Mouse (Mus musculus) kidney, postnatal 36 days (tissue): Measurements from ENCODE around the gene Acss3.

Source experiments
- DNase-seq, 2 experiments: peaks; one replicate each; pipeline ENCODE4 v3.0.0; 2021 to 2022; ENCODE audit warnings: mixed read lengths in 2 of 2

The Acss3 gene

GRCm38 (mm10) chr10:107011142-107011541 lies 112.3 kb downstream of the Acss3 start:
- no peak for DNase-seq

- no peak for DNase-seq
Measured at GRCm38 (mm10) chr10:106998052-106998625, 125.3 kb downstream of the Acss3 start.

DNA sequence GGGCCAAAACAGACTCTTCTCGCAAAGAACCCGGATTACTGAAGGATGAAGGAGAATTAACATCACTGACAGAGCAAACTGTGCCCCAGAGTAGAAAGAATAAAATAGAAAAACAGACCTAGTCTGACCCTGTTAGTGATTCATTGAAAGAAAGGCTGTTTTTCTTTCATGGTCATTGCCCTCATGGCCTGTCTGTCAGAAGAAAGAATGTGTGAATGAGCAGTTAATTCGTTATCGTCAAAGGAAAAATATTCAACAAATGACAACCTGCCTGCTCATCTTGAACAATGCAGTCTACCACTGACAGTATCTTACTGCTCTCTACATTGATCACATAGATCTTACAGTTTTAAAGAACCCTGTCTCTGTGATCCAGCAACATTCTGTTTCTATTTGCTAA lies 134.0 kb downstream of the Acss3 start:
- DNase-seq: peak in 1 of 2 experiments; percentile 7

DNA sequence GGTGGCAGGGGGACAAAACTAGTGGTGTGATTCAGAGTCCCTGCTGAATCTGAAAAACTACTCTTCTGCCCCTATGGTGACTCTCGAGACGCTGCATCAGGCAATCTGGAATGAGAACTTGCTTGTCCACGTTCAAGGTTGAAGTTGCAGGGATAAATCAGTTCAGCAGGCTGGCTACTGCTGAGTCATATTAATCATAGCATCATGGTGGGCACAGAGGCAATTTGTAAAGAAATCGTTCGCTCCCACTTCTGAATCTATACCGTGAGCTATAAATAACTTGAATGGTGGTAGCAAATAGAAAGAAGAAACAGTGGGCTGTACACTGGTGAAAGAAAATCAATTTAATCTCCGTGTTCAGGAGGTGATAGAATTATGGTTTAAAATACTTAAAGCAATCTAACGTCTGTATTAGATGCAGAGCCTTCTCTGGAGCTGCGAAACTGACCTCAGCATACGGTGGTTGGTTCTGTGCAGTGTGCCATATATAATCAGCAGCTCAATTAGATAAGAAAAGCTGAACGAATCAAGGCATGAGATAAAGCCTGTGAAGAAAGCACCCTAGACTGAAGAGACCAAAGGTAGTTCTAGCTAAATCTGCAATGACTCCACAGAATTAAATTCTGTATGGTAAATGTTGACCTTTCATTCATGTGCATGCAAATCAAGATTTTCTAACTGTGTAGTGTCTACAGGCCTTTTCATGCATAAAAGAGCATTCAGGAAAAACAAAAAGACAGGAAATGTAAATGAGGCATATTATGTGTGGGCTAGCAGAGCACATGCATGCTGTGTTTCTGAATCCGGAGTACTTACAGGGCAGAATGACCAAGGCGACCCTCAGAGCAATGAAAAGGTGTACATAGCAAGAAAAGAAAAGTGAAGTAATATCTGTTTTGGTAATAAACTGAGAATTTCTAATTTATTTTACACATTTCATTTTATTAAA lies 148.0 kb downstream of the Acss3 start:
- DNase-seq: no peak

- no peak for DNase-seq
Measured at GRCm38 (mm10) chr10:106959026-106959425, 164.4 kb downstream of the Acss3 start.

- DNase-seq: peak in 1 of 2 experiments; percentile 6
Measured at GRCm38 (mm10) chr10:106941380-106941779, 182.1 kb downstream of the Acss3 start.

- DNase-seq: no peak
Measured at GRCm38 (mm10) chr10:106939441-106939840, 184.0 kb downstream of the Acss3 start.

DNA sequence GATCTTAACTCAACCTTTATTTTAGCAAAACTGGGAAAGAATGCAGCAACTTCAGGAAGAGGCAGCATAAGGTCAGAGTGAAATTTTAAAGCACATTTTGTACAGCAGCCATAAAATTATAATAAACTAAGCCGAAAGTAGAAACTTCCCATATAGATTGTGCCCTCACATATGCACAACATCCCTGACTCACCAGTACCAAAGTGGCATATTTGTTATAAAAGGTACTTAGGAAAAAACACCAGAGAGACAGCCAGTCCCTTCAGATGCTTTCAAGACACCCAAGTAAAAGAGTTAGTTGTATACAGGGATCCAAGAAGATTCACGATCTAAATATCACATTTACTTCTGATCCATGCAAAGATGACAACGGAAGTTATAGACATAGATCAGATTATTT lies 184.6 kb downstream of the Acss3 start:
- no peak for DNase-seq

GRCm38 (mm10) chr10:106936996-106937395 lies 186.5 kb downstream of the Acss3 start:
- peak; percentile 60 to 62 for DNase-seq

DNA sequence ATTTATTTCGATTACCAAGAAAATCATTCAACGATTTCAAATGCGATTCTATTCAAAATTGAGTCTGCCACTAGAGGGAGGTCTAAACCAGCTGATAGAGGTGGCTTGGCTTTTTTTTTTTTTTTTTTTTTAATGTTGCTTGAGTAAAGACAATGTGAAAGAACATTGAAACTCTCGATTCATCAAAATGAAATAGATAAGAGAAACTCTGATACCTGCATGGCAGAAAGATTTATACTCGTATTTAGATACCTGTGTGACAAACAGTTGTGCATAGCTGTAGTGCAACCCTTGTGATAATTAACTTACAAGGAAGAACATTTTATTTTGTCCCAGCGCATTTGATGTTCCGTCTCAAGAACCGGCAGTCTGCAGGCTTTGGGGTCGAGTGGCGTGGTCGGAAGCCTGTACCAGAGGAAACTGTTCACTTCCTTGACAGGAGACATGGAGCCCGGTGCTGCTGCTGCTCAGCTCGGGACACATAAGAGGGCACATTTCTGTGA lies 190.8 kb downstream of the Acss3 start:
- peak; percentile 6 to 26 for DNase-seq

DNA sequence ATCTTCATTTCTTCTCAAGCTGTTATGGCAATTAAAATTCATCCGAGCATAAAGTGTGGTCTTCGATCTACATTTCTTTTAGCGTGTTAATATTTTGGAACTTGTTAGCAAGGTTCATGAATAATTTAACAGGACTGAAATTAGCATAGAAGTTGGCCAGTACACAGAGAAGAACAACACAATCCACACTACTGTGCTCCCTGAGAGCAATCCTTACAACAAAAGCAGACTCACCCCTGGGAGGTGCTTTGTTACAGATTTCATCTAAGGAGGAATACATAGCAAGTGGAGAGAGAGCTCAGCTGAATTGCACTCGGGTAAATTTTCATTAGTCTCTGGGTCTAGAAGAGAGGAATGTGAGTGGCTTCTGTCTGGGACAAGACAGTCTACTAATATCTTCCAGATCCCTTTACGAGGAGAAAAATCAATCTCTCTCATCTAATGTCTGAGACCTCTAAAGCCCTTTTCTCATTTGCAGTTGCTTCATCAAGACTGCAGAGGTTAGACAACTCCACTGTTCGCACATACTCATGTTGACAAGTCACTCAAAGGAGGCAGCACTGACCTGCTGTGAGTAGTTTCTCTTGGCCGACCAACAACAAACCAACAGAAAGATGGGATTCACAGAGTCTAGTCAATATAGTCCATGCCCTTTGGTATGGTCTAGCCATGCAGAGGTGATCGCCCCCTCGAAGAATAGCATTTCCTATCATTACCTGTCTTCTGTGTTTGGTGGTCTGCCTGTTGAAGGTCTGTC lies 194.7 kb downstream of the Acss3 start:
- DNase-seq: no peak

GRCm38 (mm10) chr10:106924798-106925197 lies 198.7 kb downstream of the Acss3 start:
- DNase-seq: no peak

DNA sequence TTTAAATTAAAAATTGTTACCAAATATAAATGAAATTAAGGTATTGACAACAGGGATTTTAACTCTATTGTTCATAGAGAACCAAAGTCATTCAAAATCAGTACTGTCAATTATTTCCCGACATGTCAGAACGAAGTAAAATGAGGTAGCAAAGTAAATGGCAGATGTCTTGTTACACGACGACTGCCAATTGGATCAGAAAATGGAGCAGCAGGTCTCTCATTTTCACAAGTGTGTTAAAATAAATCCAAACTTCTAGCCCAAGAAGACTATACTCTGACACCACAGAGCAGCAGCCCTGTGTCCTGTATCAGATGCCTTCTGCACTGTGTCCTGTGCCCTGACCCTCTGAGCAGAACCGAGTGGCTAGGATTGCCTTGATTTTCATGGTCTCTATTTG lies 199.1 kb downstream of the Acss3 start:
- no peak for DNase-seq

DNA sequence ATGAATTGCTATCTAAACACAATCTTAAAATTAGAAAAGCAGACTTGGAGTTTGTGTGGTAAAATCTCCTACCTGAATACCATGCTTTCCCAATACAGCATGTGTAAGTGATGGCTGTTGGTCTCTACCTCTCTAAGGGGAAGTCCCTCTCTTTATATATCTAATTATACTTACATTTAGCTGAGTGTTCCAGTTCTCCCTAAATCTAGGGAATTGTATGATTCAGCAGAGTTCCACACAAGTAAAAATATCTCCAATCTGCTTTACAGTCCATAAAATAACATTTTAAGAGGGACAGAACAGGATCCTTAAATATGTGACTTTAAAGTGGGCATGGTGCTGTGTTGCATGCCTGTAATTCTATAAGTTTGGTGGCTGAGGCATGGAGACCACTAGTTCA lies 208.6 kb downstream of the Acss3 start:
- no peak for DNase-seq

GRCm38 (mm10) chr10:106914275-106914674 lies 209.2 kb downstream of the Acss3 start:
- no peak for DNase-seq

GRCm38 (mm10) chr10:106913032-106913431 lies 210.4 kb downstream of the Acss3 start:
- DNase-seq: peak in 1 of 2 experiments; percentile 5

DNA sequence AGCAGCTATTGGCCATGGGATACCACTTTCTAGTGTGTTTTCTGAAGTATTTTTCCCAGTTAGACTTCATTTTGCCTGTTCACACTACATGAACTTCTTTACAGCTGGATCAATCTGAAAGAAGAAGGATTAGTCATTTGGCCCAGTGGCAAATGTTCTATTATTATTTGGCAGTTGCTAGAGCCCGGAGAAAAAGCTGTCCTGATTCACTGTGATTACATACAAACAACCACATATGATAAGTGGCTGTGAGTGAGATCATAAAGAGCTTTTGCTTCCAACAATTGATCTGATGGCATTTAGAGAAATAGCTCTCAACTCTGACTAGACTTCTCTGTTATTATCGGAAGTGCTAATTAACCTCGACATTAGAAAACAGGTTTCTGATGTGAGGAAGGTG lies 213.4 kb downstream of the Acss3 start:
- DNase-seq: no peak

DNA sequence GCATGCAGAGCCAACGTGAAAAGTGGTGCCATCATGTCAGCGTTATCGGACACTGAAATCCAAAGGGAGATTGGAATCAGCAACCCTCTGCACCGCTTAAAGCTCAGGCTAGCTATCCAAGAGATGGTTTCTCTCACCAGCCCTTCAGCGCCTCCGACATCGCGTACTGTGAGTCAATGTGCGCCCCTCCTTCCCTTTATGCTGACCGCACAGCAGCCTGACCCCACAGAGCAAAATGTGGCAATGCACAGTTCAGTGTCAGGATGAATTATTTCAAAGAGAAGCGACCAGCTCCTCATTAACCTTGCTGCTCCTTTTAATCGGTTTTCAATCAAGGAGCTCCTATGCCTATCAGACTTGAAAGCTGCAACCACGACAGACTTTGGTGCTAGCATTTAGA lies 227.1 kb downstream of the Acss3 start:
- no peak for DNase-seq
